ENCODE assay signal across 8 mouse cellular contexts in the genomic region with DNA sequence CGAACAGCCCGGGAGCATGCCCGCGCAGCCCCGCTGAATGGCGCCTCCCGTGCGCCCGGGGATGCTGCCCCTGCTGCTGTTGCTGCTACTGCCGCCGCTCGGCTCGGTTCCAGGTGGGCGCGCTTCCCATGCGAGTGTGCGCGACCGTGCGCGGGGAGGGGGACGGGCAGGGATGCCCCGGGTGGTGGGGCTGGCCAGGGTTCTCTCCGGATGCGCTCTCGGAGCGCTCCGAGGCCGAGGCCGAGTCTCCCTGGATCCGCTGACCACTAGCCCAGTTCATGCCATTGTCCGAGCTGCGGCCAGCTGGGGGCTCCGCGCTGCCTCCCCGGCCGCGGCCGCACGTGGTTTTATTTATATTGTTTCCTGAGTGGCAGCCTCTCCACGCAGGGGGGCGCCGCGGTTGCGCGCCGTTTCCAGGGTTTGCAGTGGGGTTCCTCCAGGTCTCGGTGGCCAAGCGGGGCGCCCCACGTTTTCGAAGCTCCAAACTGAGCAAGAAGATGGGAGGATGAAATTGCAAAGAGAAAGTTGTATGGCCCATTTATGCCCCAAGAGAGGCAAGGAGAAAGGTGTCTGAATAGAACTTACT. TPM values are rescaled to one million over a fixed set of nuclear protein-coding genes. Genes with fewer than 3 reads are reported as not detected.
DNase-seq lines count a peak whose midpoint lies in the region; ATAC-seq and TF ChIP-seq lines count a peak whose summit lies in the region.

No protein-coding gene starts in this region.

- no peak for TF ChIP-seq POLR2A in bone marrow macrophage, adult 2 months (IDR thresholded peaks at IDR 0.05; ENCODE audit: borderline replicate concordance, low read depth, low read length)
- TF ChIP-seq POLR2A in small intestine, adult 2 months (IDR thresholded peaks at IDR 0.05; ENCODE audit: low read depth, low read length): no peak

- WGBS in forebrain, embryonic 10.5 days: under 1% methylated on average over 52 of the region's 52 CpGs
- WGBS in small intestine, adult 2 months: 1% methylated on average over 52 of the region's 52 CpGs

- intact Hi-C loops in heart, postnatal 25 days (cut with DNase I): loop anchor here (2.0 to 5.0 kb wide), 2 partner anchors 40 to 71 kb away; no protein-coding TSS in a partner anchor

- TF ChIP-seq CTCF in bone marrow macrophage, adult 2 months (IDR thresholded peaks at IDR 0.05; ENCODE audit: low read depth, low read length): no peak
- TF ChIP-seq CTCF in small intestine, adult 2 months (IDR thresholded peaks at IDR 0.05; ENCODE audit: extremely low read depth, insufficient read length, insufficient replicate concordance, low read depth, low read length): no peak

- no peaks in the 10 kb centered on the region for H3K4me1 ChIP-seq in bone marrow macrophage, adult 2 months (ENCODE audit: control insufficient read depth, insufficient read depth, low read length)
- H3K4me1 ChIP-seq in forebrain, embryonic 10.5 days: peaks cover 74% of the 10 kb centered on the region
- H3K4me1 ChIP-seq in small intestine, adult 2 months (ENCODE audit: control insufficient read depth, insufficient read depth, insufficient read length, low read length): no peaks in the 10 kb centered on the region

- DNase-seq in MN1 (ENCODE audit: low spot score): peak; percentile 68
- peak; percentile 80 for DNase-seq in forebrain, embryonic 10.5 days (ENCODE audit: extremely low spot score, low spot score)
- DNase-seq in heart, postnatal 25 days (ENCODE audit: low spot score): peak; percentile 2
- DNase-seq in layer of hippocampus, postnatal 25 days (ENCODE audit: extremely low spot score in 1 of 2, low spot score in 1 of 2): peak; percentile 63 to 68
- DNase-seq in lung, postnatal 14 days: peak; percentile 35

- no peak for ATAC-seq in CD4-positive, CD25-positive, alpha-beta regulatory T cell, adult 4 months

- peak overlapping the region; percentile 86 for H3K4me3 ChIP-seq in bone marrow macrophage, adult 2 months (ENCODE audit: insufficient read depth, low read length)
- H3K4me3 ChIP-seq in forebrain, embryonic 10.5 days: peak overlapping the region; percentile 97
- peak overlapping the region; percentile 67 for H3K4me3 ChIP-seq in small intestine, adult 2 months (ENCODE audit: low read depth, low read length)

- no peaks in the 10 kb centered on the region for H3K9me3 ChIP-seq in forebrain, embryonic 10.5 days

- peaks cover 21% of the 10 kb centered on the region for H3K36me3 ChIP-seq in forebrain, embryonic 10.5 days (replicated peaks)
- no peaks in the 10 kb centered on the region for H3K36me3 ChIP-seq in small intestine, adult 2 months (ENCODE audit: control insufficient read depth, insufficient read depth, low read length)

- H3K27ac ChIP-seq in bone marrow macrophage, adult 2 months (ENCODE audit: insufficient read depth, low read depth, low read length): no peak overlapping the region
- peak overlapping the region; percentile 99 for H3K27ac ChIP-seq in forebrain, embryonic 10.5 days
- H3K27ac ChIP-seq in small intestine, adult 2 months (ENCODE audit: insufficient read depth, low read depth, low read length): no peak overlapping the region

- H3K27me3 ChIP-seq in forebrain, embryonic 10.5 days (ENCODE audit: poor library complexity, severe bottlenecking): no peaks in the 10 kb centered on the region
- peaks cover 26% of the 10 kb centered on the region for H3K27me3 ChIP-seq in small intestine, adult 2 months (ENCODE audit: control insufficient read depth, insufficient read depth, low read length)

RNA-seq across cellular contexts. Expression of a gene that starts 0.8 kb away (rescaled TPM):
- not detected in 2 replicates for polyA plus RNA-seq in bone marrow macrophage, adult 2 months (2012; ENCODE audit: insufficient read depth, insufficient read length, missing spikeins)
- 10.1 and 11.5 TPM in 2 replicates for polyA plus RNA-seq in forebrain, embryonic 10.5 days (2016; fragmentation: Nextera tagmentation; extraction: Ambion mirVana)
- under 1 TPM; 0.08 to 0.45 TPM for total RNA-seq in heart, postnatal 25 days (2021)
- 1 to 10 TPM; 1.6 to 2.2 TPM for total RNA-seq in layer of hippocampus, postnatal 25 days (2021)
- polyA plus RNA-seq in small intestine, adult 2 months (2012; rRNA removed): 0.01 and 0.04 TPM in 2 replicates
- under 1 TPM in 1 of 2 experiments, not detected in 1; 0.04 TPM for polyA plus RNA-seq in CD4-positive, CD25-positive, alpha-beta regulatory T cell, adult 4 months (2017; shearing (Covaris generic))

Comparison
In these comparisons a context has a peak if more than half of its experiments do, and no peak if none do; other contexts are left out.
1. DNase-seq: peak in every context shown above with its lines; median percentile 80 in forebrain, embryonic 10.5 days; 68 in MN1; 66 in layer of hippocampus, postnatal 25 days; 35 in lung, postnatal 14 days; 2 in heart, postnatal 25 days.